Mouse (Mus musculus) cerebellum, adult 11-12 months (tissue): ENCODE measurements around the gene Dap.
A peak's percentile ranks its signal among the peaks of the same experiment; 100 is the strongest.

Source experiments
- DNase-seq: peaks from one replicate; pipeline ENCODE4 v3.0.0; 2022

Gene Dap

GRCm38 (mm10) chr15:31238611-31239010 lies 14.5 kb downstream of the Dap start:
- no peak for DNase-seq

DNA sequence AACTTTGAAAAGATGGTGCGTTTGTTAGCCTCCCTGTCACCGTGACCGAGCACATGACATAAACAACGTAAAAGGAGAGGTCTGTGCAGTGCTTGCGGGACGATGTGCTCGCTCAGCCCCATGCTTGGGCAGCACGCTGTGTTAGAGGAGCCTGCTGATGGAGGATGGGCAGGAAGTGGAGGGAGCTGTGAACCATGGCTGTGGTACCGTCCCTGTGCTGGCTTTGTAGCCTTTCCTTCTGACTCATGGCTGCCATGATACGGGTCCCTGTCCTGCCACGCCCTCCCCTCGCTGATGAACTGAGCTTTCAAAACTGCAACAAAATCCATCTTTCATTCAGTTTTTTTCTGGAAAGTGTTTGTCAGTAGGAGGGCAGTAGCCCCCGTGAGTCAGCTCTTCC lies 15.6 kb downstream of the Dap start:
- DNase-seq, result no peak

GRCm38 (mm10) chr15:31240181-31240580 lies 16.1 kb downstream of the Dap start:
- no peak for DNase-seq

DNA sequence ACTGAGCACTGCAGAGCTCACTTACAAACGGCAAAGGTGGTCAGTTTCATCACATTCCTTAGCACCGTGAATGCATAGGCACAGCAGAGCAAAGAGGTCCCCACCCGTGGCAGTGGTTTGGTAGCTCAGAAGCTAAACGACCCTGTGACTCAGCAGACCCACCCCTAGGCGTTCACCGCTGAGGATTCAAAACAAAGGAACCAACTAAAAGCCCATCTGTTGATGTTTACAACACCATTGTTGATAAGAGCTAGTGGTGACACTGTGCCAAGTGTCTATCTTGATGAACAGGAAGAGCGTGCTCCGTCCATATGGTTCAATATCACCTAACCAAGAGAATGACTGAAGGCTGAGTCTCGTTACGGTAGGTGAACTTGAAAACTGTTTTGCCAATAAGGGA lies 19.1 kb downstream of the Dap start:
- DNase-seq, result no peak

DNA sequence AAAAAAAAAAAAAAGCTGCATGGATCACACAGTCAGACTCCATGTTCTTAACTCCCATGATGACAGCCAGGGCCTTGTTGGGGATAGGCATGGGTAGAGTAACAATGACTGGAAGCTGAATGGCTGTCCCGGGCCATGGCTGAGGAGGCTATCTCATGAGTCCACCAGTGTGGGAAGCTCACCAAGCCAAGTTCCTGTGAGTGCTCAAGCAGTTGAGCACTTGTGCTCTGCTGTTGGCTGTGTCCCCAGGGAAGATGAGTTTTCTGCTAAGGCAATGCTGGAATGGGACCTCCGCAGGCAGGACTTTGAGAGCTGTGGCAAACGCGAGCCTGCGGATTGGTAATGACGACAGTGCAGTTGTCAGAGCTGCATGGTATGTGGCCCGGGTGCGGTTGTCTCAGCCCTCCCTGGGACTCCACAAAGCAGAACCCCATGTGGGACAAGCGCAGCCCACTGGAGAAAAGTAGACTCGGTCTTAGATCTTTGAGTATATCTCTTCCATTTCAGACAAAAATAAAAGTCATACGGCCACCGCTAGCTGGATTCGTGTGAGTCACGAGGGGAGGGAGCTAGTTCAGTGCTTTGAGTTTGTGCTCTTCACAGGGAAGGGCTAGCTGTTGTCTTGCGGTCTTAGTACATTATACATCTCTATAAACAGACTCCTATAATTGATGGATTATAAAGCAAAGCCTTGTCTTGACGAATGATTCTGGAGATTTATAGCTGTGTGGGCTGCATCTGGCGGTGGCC lies 20.8 kb downstream of the Dap start:
- no peak for DNase-seq

DNA sequence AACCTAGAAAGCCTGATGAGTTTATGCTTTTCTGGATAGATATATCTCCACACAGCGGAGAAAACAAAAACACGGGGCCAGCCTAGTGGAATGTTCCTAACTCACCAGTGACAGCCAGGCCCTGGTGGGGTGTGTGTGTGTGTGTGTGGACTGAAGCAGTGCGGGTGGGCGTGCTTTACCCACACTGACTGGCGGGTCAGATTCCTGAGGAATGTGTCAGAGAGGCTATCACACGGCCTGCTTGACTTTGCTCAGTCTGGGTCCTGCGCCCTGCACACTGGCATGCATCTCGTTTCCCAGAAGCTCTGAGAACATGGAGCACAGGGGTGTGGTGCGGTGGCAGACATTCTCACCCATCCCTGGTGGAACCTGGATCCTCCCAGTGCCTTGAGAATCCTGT lies 21.8 kb downstream of the Dap start:
- DNase-seq, result no peak

DNA sequence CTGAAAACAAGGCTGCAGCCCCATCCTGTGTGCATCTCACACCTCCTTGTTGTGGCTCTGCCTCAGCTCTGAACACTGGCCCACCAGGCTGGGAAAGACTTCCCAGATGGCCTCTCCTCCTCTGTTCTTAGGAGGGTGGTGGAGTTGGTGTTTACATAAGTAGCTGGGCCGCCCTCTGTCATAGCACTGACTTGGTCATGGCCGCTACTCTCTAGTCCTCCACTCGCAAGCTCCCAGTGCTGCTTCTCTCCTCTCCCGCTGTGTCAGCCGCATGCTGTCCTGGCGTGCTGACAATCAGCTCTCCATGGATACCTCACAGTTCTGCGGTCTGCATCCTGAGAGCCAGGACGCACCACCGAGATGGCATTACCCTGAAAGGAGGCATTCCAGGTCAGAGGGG lies 22.9 kb downstream of the Dap start:
- peak; percentile 70 for DNase-seq

GRCm38 (mm10) chr15:31248882-31249281 lies 24.8 kb downstream of the Dap start:
- DNase-seq, result no peak

- no peak for DNase-seq
Measured at GRCm38 (mm10) chr15:31250027-31250426, 25.9 kb downstream of the Dap start.

DNA sequence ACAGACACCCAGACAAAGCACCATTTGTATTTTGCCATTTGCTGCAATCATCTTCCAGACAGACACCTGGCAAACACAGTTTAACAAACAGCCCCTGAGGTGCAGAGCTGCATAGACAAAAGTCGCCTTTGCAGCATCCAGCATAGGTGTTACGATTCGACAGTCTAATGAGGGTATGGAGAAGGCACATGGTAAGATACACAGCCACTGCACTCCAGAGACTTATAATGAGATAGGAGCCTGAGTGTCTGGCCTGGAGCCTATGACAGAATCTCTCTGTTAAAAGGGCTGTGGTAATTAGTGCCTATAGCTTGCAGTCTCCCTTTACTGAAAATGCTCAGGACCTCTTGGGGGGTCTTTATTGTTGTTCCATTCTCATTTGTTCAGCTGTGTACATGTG lies 26.6 kb downstream of the Dap start:
- no peak for DNase-seq

GRCm38 (mm10) chr15:31251189-31251588 lies 27.1 kb downstream of the Dap start:
- no peak for DNase-seq

- no peak for DNase-seq
Measured at GRCm38 (mm10) chr15:31252590-31253311, 28.6 kb downstream of the Dap start.

- no peak for DNase-seq
Measured at GRCm38 (mm10) chr15:31253380-31253779, 29.3 kb downstream of the Dap start.

GRCm38 (mm10) chr15:31253963-31254362 lies 29.8 kb downstream of the Dap start:
- no peak for DNase-seq

DNA sequence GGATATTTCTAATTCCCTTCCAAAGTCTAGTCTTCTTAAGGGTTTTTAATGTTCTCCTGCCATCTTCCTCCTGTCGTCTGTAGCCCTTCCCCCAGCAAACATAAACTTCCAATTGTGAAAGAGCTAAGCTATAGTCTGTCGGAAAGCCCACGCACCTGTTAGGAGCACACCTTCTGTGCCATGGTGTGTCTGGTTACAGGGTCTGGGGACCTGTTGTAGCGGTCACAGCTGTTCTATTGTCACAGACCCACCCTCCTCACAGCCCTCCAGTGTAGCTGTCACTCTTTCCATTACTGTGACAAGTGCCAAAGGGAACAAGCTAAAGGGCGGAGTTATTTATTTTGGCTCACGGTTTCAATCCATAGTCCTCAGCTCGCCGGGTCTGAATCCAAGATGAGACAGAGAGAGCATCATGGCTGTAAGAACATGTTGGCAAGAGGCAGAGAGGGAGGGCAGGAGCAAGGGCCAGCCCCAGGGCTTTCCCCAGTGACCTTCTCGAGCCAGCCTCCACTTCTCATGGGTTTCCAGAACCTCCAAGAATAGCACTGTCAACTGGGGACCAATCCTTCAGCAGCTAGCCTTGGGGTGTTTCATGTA lies 30.9 kb downstream of the Dap start:
- no peak for DNase-seq

DNA sequence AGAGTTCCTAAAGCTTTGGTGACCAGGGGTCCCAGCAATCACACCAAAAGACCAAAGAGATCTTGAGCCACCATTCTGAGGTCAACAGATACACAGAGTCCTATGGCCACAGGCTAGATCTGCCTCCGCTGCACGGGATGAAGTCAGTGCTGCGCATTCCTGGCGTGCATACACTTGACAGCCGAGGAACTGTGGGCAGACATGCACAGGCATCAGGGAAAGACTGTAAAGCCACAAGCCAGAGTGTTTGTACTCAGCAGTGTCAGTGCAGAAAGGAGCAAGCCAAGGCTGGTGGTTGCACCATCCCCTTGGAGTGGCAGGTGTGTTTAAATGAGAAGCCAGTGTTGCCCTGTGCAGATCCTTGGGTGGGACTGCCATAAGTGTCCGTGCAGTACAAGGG lies 31.6 kb downstream of the Dap start:
- DNase-seq, result no peak

- no peak for DNase-seq
Measured at GRCm38 (mm10) chr15:31257329-31257728, 33.2 kb downstream of the Dap start.

- DNase-seq, result no peak
Measured at GRCm38 (mm10) chr15:31258029-31258692, 34.0 kb downstream of the Dap start.

GRCm38 (mm10) chr15:31258693-31259439 lies 34.8 kb downstream of the Dap start:
- DNase-seq, result no peak

DNA sequence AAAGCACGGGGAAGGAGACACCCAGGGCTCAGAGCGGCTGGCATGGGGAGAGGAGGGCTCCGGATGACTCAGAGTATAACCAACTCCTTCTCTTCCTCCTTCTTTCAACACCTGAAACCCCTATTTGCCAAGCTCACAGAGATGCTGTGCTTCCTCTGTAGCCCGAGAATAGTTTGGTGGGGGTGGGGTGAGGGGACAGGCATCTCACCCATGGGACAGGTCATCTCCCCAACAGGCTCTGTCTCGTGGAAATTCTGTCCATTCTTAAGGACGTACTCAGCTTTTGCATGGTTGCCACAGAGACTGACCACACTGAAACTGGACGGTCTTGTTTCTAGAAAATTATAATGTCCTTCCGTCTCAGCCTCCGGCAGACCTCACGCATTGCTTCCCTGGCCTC lies 37.0 kb downstream of the Dap start:
- no peak for DNase-seq

- no peak for DNase-seq
Measured at GRCm38 (mm10) chr15:31262361-31262760, 38.2 kb downstream of the Dap start.

DNA sequence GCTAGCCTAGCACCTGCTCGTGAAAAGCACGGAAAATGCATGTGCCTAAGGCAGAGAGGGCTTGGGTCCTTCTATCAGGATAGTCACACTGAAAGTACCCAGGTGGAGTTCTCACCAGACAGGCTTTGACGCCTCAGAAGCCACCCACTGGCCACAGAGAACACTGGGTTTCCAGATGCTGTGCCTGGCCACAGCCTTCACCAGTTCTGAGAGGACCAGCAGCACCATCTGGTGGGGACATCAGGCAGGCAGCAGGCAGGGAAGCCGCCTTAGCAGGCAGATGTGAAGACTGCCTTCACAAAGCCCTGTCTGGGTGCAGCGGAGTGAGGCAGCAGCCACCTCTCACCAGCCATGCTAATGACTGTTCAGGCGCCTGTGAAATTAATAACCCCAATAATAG lies 40.7 kb downstream of the Dap start:
- peak; percentile 56 for DNase-seq

DNA sequence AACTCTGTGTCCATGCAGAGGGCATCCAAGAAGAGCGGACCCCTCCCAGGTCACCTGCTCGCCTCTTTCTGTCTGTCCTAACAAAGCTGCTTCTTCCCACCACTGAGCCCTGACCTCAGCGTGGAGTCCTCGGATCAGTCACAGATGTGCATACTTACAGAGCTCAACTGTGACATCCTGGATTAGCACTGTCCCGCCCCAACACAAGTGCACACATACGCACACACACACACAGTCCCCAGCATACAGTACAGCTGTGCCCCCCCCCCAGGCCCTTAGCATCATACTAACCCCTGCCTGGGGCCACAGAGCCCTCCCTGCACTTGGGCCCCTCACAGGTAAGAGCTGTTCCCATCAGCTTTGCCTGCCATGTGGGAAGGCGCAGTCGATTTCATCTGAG lies 41.3 kb downstream of the Dap start:
- DNase-seq, result no peak
